ENCODE assay signal across 13 mouse cellular contexts in genomic region chr1:182475005-182475796, GRCm38 (mm10). TPM values are rescaled to one million over a fixed set of nuclear protein-coding genes. Genes with fewer than 3 reads are reported as not detected.
DNase-seq lines count a peak whose midpoint lies in the region; ATAC-seq and TF ChIP-seq lines count a peak whose summit lies in the region.
"Had no signal": no experiment of that assay in that cellular context is flagged by ENCODE, and none has a peak within 500 bp of the region (broad histone marks: within the 10 kb centered on the region; RNA-seq: fewer than 3 reads in every experiment).

No protein-coding gene starts in this region.

- H3K27ac ChIP-seq in liver, embryonic 14.5 days: no peak overlapping the region
- no peak overlapping the region for H3K27ac ChIP-seq in liver, embryonic 12.5 days
- H3K27ac ChIP-seq in kidney, embryonic 16.5 days (ENCODE audit: low read length): no peak overlapping the region
- H3K27ac ChIP-seq in midbrain, embryonic 10.5 days (replicated peaks): no peak overlapping the region
- H3K27ac ChIP-seq: liver, embryonic 15.5 days had no signal

- no peaks in the 10 kb centered on the region for H3K27me3 ChIP-seq in liver, embryonic 14.5 days (ENCODE audit: control insufficient read depth, insufficient read depth, low read length)
- no peaks in the 10 kb centered on the region for H3K27me3 ChIP-seq in liver, embryonic 12.5 days (replicated peaks)
- no peaks in the 10 kb centered on the region for H3K27me3 ChIP-seq in splenic B cell, adult 2 months (ENCODE audit: control insufficient read depth, insufficient read depth, low read length, poor library complexity, severe bottlenecking)
- no peaks in the 10 kb centered on the region for H3K27me3 ChIP-seq in kidney, embryonic 16.5 days (ENCODE audit: insufficient read depth, low read length)
- no peaks in the 10 kb centered on the region for H3K27me3 ChIP-seq in midbrain, embryonic 10.5 days (ENCODE audit: low read depth, poor library complexity, severe bottlenecking)
- H3K27me3 ChIP-seq: liver, embryonic 15.5 days had no signal

- no peak for TF ChIP-seq EP300 in liver, embryonic 14.5 days (IDR thresholded peaks at IDR 0.05; ENCODE audit: low read depth)

- DNase-seq in frontal cortex, postnatal 10 days (ENCODE audit: low spot score in 2 of 2): no peak
- no peak for DNase-seq in liver, embryonic 14.5 days (ENCODE audit: low read depth in 3 of 3, low spot score in 3 of 3)
- peak; percentile 96 for DNase-seq in brain, adult 2 months (ENCODE audit: low read depth, low spot score)
- DNase-seq in splenic B cell, adult 2 months (ENCODE audit: low read depth, low spot score): peak; percentile 5
- no peak for DNase-seq in midbrain, embryonic 10.5 days (ENCODE audit: low spot score)
- DNase-seq: adrenal gland, adult 8-10 months; embryo, embryonic 11 days; kidney, postnatal 14 days had no signal

- 66% methylated on average over 5 of the region's 5 CpGs for WGBS in liver, embryonic 14.5 days (ENCODE audit: insufficient replicate concordance)
- WGBS in liver, embryonic 12.5 days (ENCODE audit: insufficient replicate concordance): 65% methylated on average over 5 of the region's 5 CpGs
- WGBS in kidney, embryonic 16.5 days: 82% methylated on average over 5 of the region's 5 CpGs
- 83% methylated on average over 5 of the region's 5 CpGs for WGBS in midbrain, embryonic 10.5 days

- TF ChIP-seq CTCF in liver, embryonic 14.5 days (IDR thresholded peaks at IDR 0.05; ENCODE audit: low read depth): peak; percentile 39

- no peak overlapping the region for H3K4me3 ChIP-seq in liver, embryonic 14.5 days (ENCODE audit: insufficient read depth in 1 of 2, low read depth in 2 of 2, low read length in 2 of 2)
- H3K4me3 ChIP-seq in liver, embryonic 12.5 days: no peak overlapping the region
- no peak overlapping the region for H3K4me3 ChIP-seq in kidney, embryonic 16.5 days (ENCODE audit: low read length)
- no peak overlapping the region for H3K4me3 ChIP-seq in midbrain, embryonic 10.5 days
- H3K4me3 ChIP-seq: liver, embryonic 15.5 days had no signal

- ATAC-seq in frontal cortex, adult (ENCODE audit: low TSS enrichment): peak; percentile 85
- ATAC-seq in liver, embryonic 14.5 days (ENCODE audit: insufficient read depth): no peak
- no peak for ATAC-seq in liver, embryonic 12.5 days
- no peak for ATAC-seq in kidney, embryonic 16.5 days (ENCODE audit: low FRiP score, low TSS enrichment)
- ATAC-seq: forebrain, embryonic 14.5 days had no signal

- no peak overlapping the region for H3K4me2 ChIP-seq in liver, embryonic 14.5 days (ENCODE audit: low read depth)
- H3K4me2 ChIP-seq in liver, embryonic 12.5 days: no peak overlapping the region
- no peak overlapping the region for H3K4me2 ChIP-seq in kidney, embryonic 16.5 days (replicated peaks; ENCODE audit: low read depth, low read length)
- H3K4me2 ChIP-seq: liver, embryonic 15.5 days had no signal

- no peak overlapping the region for H3K9ac ChIP-seq in liver, embryonic 14.5 days (replicated peaks)
- no peak overlapping the region for H3K9ac ChIP-seq in liver, embryonic 12.5 days
- no peak overlapping the region for H3K9ac ChIP-seq in kidney, embryonic 16.5 days (replicated peaks; ENCODE audit: low read length)
- H3K9ac ChIP-seq: liver, embryonic 15.5 days had no signal

- peaks cover 0 to 6% of the 10 kb centered on the region in 2 experiments; a peak in 1 of 4 replicates for H3K4me1 ChIP-seq in liver, embryonic 14.5 days (replicated peaks; ENCODE audit: control insufficient read depth in 2 of 2, insufficient read depth in 2 of 2, low read length in 1 of 2)
- H3K4me1 ChIP-seq in liver, embryonic 12.5 days: peaks cover 4% of the 10 kb centered on the region; the same call in 1 of the 2 replicates
- peaks cover 9% of the 10 kb centered on the region; the same call in 1 of the 2 replicates for H3K4me1 ChIP-seq in kidney, embryonic 16.5 days (ENCODE audit: insufficient read depth, low read length)
- no peaks in the 10 kb centered on the region for H3K4me1 ChIP-seq in midbrain, embryonic 10.5 days
- H3K4me1 ChIP-seq: liver, embryonic 15.5 days had no signal

- no peaks in the 10 kb centered on the region for H3K9me3 ChIP-seq in liver, embryonic 14.5 days (ENCODE audit: control insufficient read depth, low read length)
- H3K9me3 ChIP-seq in liver, embryonic 12.5 days (replicated peaks): no peaks in the 10 kb centered on the region
- H3K9me3 ChIP-seq in kidney, embryonic 16.5 days (ENCODE audit: low read length): no peaks in the 10 kb centered on the region
- H3K9me3 ChIP-seq in midbrain, embryonic 10.5 days (replicated peaks): no peaks in the 10 kb centered on the region
- H3K9me3 ChIP-seq: liver, embryonic 15.5 days had no signal

- H3K36me3 ChIP-seq in liver, embryonic 14.5 days (replicated peaks; ENCODE audit: control insufficient read depth, insufficient read depth, low read depth): no peaks in the 10 kb centered on the region
- peaks cover 63% of the 10 kb centered on the region for H3K36me3 ChIP-seq in liver, embryonic 12.5 days
- no peaks in the 10 kb centered on the region; the same call in 1 of the 2 replicates for H3K36me3 ChIP-seq in splenic B cell, adult 2 months (ENCODE audit: control insufficient read depth, insufficient read depth, low read length, poor library complexity, severe bottlenecking)
- peaks cover 59% of the 10 kb centered on the region for H3K36me3 ChIP-seq in kidney, embryonic 16.5 days (ENCODE audit: insufficient read depth, low read length)
- H3K36me3 ChIP-seq in midbrain, embryonic 10.5 days: peaks cover 93% of the 10 kb centered on the region

RNA-seq across cellular contexts. Expression of gene Capn2, which starts 42.2 kb away (rescaled TPM):
- 6.5 and 9.8 TPM in 2 replicates for polyA plus RNA-seq in liver, embryonic 14.5 days (2012; rRNA removed)
- polyA plus RNA-seq in liver, embryonic 14.5 days (2014; fragmentation: Nextera tagmentation; extraction: Ambion mirVana): 13.6 and 16.4 TPM in 2 replicates
- polyA plus RNA-seq in liver, embryonic 12.5 days (2016; fragmentation: Nextera tagmentation; extraction: Ambion mirVana): 35.4 and 36.6 TPM in 2 replicates
- polyA plus RNA-seq in kidney, embryonic 16.5 days (2015; fragmentation: Nextera tagmentation; extraction: Ambion mirVana): 136 and 142 TPM in 2 replicates
- polyA plus RNA-seq in midbrain, embryonic 10.5 days (2016; fragmentation: Nextera tagmentation; extraction: Ambion mirVana): 83.2 and 93.6 TPM in 2 replicates

Comparison
In these comparisons a context has a peak if more than half of its experiments do, and no peak if none do; other contexts are left out.
1. DNase-seq: peak in brain, adult 2 months (single experiment) and splenic B cell, adult 2 months (single experiment); none in frontal cortex, postnatal 10 days (0 of 2), liver, embryonic 14.5 days (0 of 3) and midbrain, embryonic 10.5 days (single experiment).